Mouse (Mus musculus) myocyte (in vitro differentiated cells): ENCODE data around the gene Kif4.

Experiments used
- CEBPB ChIP-seq: IDR thresholded peaks from 2 replicates; pipeline ENCODE4 v1.6.1; 2011; ENCODE audit warnings: mild to moderate bottlenecking, moderate library complexity; ENCODE audit not compliant: poor library complexity, insufficient read depth, severe bottlenecking
- E2F4 ChIP-seq: IDR thresholded peaks from one replicate; pipeline ENCODE4 v1.6.1; 2011; ENCODE audit warnings: mild to moderate bottlenecking, control low read depth, moderate library complexity; ENCODE audit not compliant: insufficient read depth
- MAX ChIP-seq: IDR thresholded peaks from one replicate; pipeline ENCODE4 v1.6.1; 2011; ENCODE audit warnings: low read depth, mild to moderate bottlenecking, control low read depth
- MYOG ChIP-seq, 3 experiments: IDR thresholded peaks; one replicate each; pipeline ENCODE4 v1.6.1; 2011; ENCODE audit warnings: control low read depth in 2 of 3, low read depth in 2 of 3, mild to moderate bottlenecking in 2 of 3; ENCODE audit not compliant: insufficient read length in 2 of 3, control insufficient read depth in 1 of 3, insufficient read depth in 1 of 3
- POLR2A ChIP-seq: IDR thresholded peaks from one replicate; pipeline ENCODE4 v1.6.1; 2011; ENCODE audit warnings: low read depth, mild to moderate bottlenecking, control low read depth, moderate library complexity; ENCODE audit not compliant: insufficient read length
- SRF ChIP-seq: IDR thresholded peaks from one replicate; pipeline ENCODE4 v1.6.1; 2011; ENCODE audit warnings: low read depth; ENCODE audit not compliant: control insufficient read depth, insufficient read length
- TCF12 ChIP-seq: IDR thresholded peaks from one replicate; pipeline ENCODE4 v1.6.1; 2011; ENCODE audit warnings: mild to moderate bottlenecking, control low read depth; ENCODE audit not compliant: poor library complexity, insufficient read depth, severe bottlenecking
- USF1 ChIP-seq: IDR thresholded peaks from one replicate; pipeline ENCODE4 v1.6.1; 2011; ENCODE audit warnings: low read depth, mild to moderate bottlenecking, control low read depth, moderate library complexity

GRCm38 (mm10) chrX:100774341-100774811 lies 148.8 kb downstream of the Kif4 start:
- TF ChIP-seq MYOG (IDR thresholded peaks at IDR 0.05; ENCODE audit: control insufficient read depth in 1 of 3, insufficient read depth in 1 of 3, insufficient read length in 2 of 3, low read depth in 2 of 3), result no peak
- TF ChIP-seq E2F4, result no peak
- TF ChIP-seq USF1, result no peak
- TF ChIP-seq POLR2A, result no peak
- TF ChIP-seq MAX, result no peak
- TF ChIP-seq CEBPB, result no peak
- TF ChIP-seq TCF12, result no peak
- no peak for TF ChIP-seq SRF
